Mouse (Mus musculus) ES-Bruce4 (cell line): ENCODE results near the gene Tpsab1. TPM values are rescaled to one million over a fixed set of nuclear protein-coding genes. Genes with fewer than 3 reads are reported as not detected.

Experiments
- H3K27ac ChIP-seq: 2 replicates; pipeline ENCODE4 v1.5.1; 2012; ENCODE audit warnings: low read length, inconsistent platforms; ENCODE audit not compliant: insufficient read depth
- H3K27me3 ChIP-seq: 2 replicates; pipeline ENCODE4 v1.6.1; 2012; ENCODE audit warnings: mild to moderate bottlenecking, low read length, inconsistent platforms; ENCODE audit not compliant: control insufficient read depth, poor library complexity, insufficient read depth, severe bottlenecking
- H3K36me3 ChIP-seq: 2 replicates; pipeline ENCODE4 v1.6.1; 2012; ENCODE audit warnings: inconsistent platforms, mild to moderate bottlenecking, low read length, moderate library complexity; ENCODE audit not compliant: control insufficient read depth, poor library complexity, insufficient read depth, severe bottlenecking
- H3K4me1 ChIP-seq: one replicate; pipeline ENCODE4 v1.8.1; 2011; ENCODE audit warnings: low read length; ENCODE audit not compliant: control insufficient read depth, insufficient read depth
- H3K4me3 ChIP-seq: 2 replicates; pipeline ENCODE4 v1.5.1; 2011; ENCODE audit warnings: low read depth, mild to moderate bottlenecking, low read length
- H3K9ac ChIP-seq: 2 replicates; pipeline ENCODE4 v1.6.1; 2012; ENCODE audit warnings: low read depth, mild to moderate bottlenecking, inconsistent platforms; ENCODE audit not compliant: poor library complexity, severe bottlenecking
- H3K9me3 ChIP-seq: replicated peaks from 2 replicates; pipeline ENCODE4 v1.6.1; 2012; ENCODE audit warnings: mild to moderate bottlenecking, low read length, inconsistent platforms; ENCODE audit not compliant: control insufficient read depth, poor library complexity, insufficient read depth, severe bottlenecking
- CTCF ChIP-seq: IDR thresholded peaks from one replicate; pipeline ENCODE4 v1.8.1; 2011; ENCODE audit warnings: low read depth, low read length
- EP300 ChIP-seq: IDR thresholded peaks from 2 replicates; pipeline ENCODE4 v1.6.1; 2011; ENCODE audit warnings: low read depth, low read length; ENCODE audit not compliant: insufficient read depth
- POLR2A ChIP-seq: IDR thresholded peaks from one replicate; pipeline ENCODE4 v1.8.1; 2011; ENCODE audit warnings: low read length; ENCODE audit not compliant: insufficient read depth
- polyA plus RNA-seq: library from polyadenylated mRNA; stranded (reverse); fragments of >200 nt; gene quantifications from 2 replicates; pipeline ENCODE4 v1.2.4, GENCODE M21; 2011; ENCODE audit warnings: low read depth; ENCODE audit not compliant: missing spikeins, insufficient read depth, insufficient read length

The Tpsab1 gene
- polyA plus RNA-seq, 1 experiment = not detected

DNA sequence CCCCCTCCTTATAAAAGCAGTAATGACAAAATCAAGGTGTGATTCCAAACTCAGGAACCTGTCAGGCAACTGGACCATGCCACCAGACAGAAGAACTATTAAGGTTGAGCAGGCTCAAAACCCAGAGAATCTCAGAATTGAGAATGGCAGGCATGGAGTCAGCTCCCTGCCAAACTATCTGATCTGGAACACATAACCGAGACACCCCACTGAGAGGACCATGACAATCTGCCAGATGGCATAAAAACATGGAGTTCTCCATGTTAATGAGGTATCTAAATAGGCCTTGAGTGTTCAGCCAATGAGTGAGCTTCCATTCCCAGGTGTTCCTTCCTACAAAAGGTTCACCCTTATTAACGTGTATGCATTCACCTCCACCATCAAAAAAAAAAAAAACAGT, 15.9 kb upstream of the Tpsab1 start:
- Histone ChIP-seq H3K4me1 (no peaks in the 10 kb centered on the region), H3K4me3 (no peak overlapping the region), H3K9ac (no peak overlapping the region), H3K36me3 (no peaks in the 10 kb centered on the region), H3K9me3 (no peaks in the 10 kb centered on the region), H3K27me3 (no peaks in the 10 kb centered on the region), H3K27ac (no peak overlapping the region)
- TF ChIP-seq EP300 (no peak), POLR2A (no peak), CTCF (no peak)

DNA sequence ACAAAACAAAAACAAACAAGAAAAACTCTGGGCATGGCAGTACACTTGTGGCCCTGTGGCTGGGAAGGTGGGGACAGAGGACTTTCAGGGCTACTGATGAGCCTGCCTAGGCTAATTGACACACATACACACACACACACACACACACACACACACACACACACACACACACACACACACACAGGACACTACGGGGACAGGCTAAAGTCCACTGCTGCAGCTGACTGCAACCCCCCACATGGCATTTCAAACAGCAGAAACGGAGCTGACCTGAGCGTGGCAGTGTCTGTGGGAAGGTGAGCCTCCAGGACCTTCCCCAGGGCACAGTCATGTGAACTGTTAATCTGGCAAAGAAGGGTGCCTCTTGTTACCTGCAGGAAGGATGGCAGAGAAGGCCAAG, 3.9 kb downstream of the Tpsab1 start:
- TF ChIP-seq EP300 (no peak), POLR2A (no peak), CTCF (no peak)
- no peak overlapping the region for H3K27ac ChIP-seq
- H3K4me3 ChIP-seq = no peak overlapping the region

DNA sequence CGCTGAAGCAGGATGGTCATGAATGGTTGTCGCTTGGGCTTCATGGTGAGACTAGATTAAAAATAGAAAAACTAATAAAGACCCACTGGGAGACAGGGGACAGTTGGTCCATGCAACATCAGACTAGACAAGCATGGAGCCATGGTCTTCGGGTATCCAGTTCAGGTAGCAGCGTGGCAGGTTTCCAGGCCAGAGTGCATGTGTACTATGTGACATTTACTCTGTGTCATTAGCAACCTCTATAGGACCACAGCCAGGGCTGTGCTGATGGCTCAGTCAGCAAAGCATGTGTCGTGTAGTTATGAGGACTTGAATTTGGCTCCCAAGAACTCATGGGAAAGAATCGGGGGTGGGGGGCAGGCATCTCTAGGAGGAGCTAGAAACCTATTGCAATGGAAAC, 5.4 kb downstream of the Tpsab1 start:
- no peak overlapping the region for H3K27ac ChIP-seq
- TF ChIP-seq EP300 = no peak
- no peak for TF ChIP-seq CTCF
- TF ChIP-seq POLR2A = no peak

More for the DNA sequence above, 3.9 kb downstream of the Tpsab1 start:
- H3K9ac ChIP-seq = no peak overlapping the region
- H3K9me3 ChIP-seq = no peaks in the 10 kb centered on the region
- no peaks in the 10 kb centered on the region for H3K4me1 ChIP-seq
- no peaks in the 10 kb centered on the region for H3K36me3 ChIP-seq
- H3K27me3 ChIP-seq = no peaks in the 10 kb centered on the region

DNA sequence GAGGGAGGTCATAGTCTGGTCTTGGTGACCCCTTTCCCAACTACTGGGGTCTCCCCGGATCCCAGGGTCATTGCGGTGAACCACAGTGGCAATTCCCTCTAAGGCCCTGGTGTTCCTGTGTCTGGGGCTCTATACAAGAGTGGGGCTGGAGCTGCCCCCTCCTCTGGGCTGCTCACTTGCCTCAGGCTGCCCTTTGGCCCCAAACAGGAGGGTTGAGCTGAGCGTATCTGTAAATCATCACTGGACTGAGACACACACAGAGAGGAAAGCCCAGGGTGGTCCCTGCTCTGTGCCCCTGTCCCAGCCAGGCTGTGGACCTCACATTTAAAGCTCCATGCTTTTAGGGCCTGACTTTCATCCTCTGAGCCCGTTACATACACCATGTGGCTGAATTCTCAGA, 7.1 kb downstream of the Tpsab1 start:
- Histone ChIP-seq H3K9me3 (no peaks in the 10 kb centered on the region), H3K36me3 (no peaks in the 10 kb centered on the region), H3K27ac (no peak overlapping the region), H3K9ac (no peak overlapping the region), H3K4me3 (no peak overlapping the region), H3K27me3 (no peaks in the 10 kb centered on the region), H3K4me1 (no peaks in the 10 kb centered on the region)
- TF ChIP-seq POLR2A = no peak
- TF ChIP-seq CTCF = no peak
- no peak for TF ChIP-seq EP300

More for the DNA sequence above, 5.4 kb downstream of the Tpsab1 start:
- no peaks in the 10 kb centered on the region for H3K27me3 ChIP-seq
- no peaks in the 10 kb centered on the region for H3K36me3 ChIP-seq
- no peak overlapping the region for H3K9ac ChIP-seq
- no peaks in the 10 kb centered on the region for H3K4me1 ChIP-seq
- no peaks in the 10 kb centered on the region for H3K9me3 ChIP-seq
- no peak overlapping the region for H3K4me3 ChIP-seq

DNA sequence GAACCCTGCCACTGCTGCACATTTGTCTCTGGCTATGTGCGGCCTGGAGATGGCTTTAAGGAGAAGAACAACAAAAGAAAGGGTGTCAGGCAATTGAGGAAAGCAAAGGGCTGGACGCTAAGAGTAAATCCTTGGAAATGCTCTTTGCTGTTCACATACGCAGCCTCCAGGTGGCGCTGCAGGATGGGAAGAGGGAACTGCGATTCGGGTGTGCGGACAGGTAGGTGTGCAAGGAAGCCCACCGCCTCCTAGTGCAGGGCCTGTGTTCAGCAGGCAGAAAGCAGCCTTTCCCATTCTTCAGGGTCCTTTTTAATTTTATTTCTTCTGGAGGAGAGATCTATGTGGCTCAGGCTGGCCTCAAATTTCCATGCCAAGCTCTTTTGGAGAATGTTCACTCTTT, 11.4 kb downstream of the Tpsab1 start:
- no peaks in the 10 kb centered on the region for H3K4me1 ChIP-seq
- H3K27me3 ChIP-seq = no peaks in the 10 kb centered on the region
- no peaks in the 10 kb centered on the region for H3K36me3 ChIP-seq
- no peak overlapping the region for H3K9ac ChIP-seq
- H3K9me3 ChIP-seq = no peaks in the 10 kb centered on the region
- H3K4me3 ChIP-seq = no peak overlapping the region
- H3K27ac ChIP-seq = no peak overlapping the region
- TF ChIP-seq POLR2A = no peak
- TF ChIP-seq CTCF = peak; percentile 100

DNA sequence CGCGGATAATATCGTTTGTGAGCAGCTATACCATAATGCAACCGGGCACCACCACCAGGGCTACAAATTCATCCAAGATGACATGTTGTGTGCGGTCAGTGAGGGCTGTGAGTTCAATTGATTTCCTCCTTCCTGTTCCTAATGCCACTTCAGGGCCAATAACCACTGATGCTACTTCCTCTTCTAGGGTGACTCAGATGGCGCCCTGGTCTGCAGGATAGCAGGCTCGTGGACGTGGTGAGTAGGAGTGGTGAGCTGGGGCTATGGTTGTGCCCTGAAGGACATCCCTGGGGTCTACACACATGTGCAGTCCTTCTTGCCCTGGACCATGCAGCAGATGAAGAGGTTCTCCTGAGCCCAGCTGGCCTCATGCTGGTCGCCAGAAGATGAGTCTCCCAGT, 13.0 kb downstream of the Tpsab1 start:
- Histone ChIP-seq H3K27me3 (no peaks in the 10 kb centered on the region), H3K36me3 (no peaks in the 10 kb centered on the region), H3K4me1 (no peaks in the 10 kb centered on the region), H3K9me3 (no peaks in the 10 kb centered on the region), H3K4me3 (no peak overlapping the region), H3K27ac (no peak overlapping the region), H3K9ac (no peak overlapping the region)
- TF ChIP-seq EP300 = no peak
- TF ChIP-seq CTCF = no peak
- TF ChIP-seq POLR2A = no peak

DNA sequence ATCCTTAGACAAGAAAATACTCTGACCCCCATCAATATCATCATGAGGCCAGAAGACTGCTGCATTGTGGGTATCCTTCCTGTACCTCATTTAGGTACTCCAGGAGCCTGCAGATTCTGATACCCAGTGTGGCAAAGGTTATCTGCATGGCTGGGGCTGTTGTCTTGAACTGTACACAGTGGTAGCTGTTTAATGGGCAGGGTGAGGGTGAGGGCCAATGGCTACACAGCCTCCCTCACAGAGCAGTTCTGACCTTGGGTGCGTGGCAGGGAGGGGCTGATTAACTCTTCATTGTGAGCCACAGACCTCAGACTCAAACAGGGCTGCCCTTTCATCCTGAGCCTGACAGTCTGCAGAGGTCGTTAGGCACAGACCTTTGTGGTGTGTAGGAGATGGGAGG, 22.4 kb downstream of the Tpsab1 start:
- no peak overlapping the region for H3K4me3 ChIP-seq
- H3K4me1 ChIP-seq = no peaks in the 10 kb centered on the region
- no peaks in the 10 kb centered on the region for H3K27me3 ChIP-seq
- no peaks in the 10 kb centered on the region for H3K9me3 ChIP-seq
- H3K36me3 ChIP-seq = no peaks in the 10 kb centered on the region
- no peak overlapping the region for H3K27ac ChIP-seq
- TF ChIP-seq CTCF (no peak), POLR2A (no peak), EP300 (no peak)
- H3K9ac ChIP-seq = no peak overlapping the region
